Mouse (Mus musculus) limb, embryonic 10.5 days (tissue): ENCODE results near the gene Fam19a1. TPM values are rescaled to one million over a fixed set of nuclear protein-coding genes. Genes with fewer than 3 reads are reported as not detected.

Experiments used
- DNase-seq: peaks from one replicate; pipeline ENCODE4 v3.0.0-alpha.2; 2017; ENCODE audit warnings: low spot score
- H3K27ac ChIP-seq: fragments of 300-500 bp; sonication (generic); 2 replicates; pipeline ENCODE4 v1.5.1; 2016; ENCODE audit warnings: mild to moderate bottlenecking
- H3K27me3 ChIP-seq: fragments of 300-500 bp; sonication (generic); 2 replicates; pipeline ENCODE4 v1.6.1; 2016; ENCODE audit warnings: low read depth, mild to moderate bottlenecking; ENCODE audit not compliant: poor library complexity, severe bottlenecking
- H3K36me3 ChIP-seq: fragments of 300-500 bp; sonication (generic); 2 replicates; pipeline ENCODE4 v1.6.1; 2016; ENCODE audit warnings: mild to moderate bottlenecking, moderate library complexity
- H3K4me1 ChIP-seq: fragments of 300-500 bp; sonication (generic); 2 replicates; pipeline ENCODE4 v1.6.1; 2016
- H3K4me3 ChIP-seq: fragments of 300-500 bp; sonication (generic); 2 replicates; pipeline ENCODE4 v1.5.1; 2016; ENCODE audit warnings: mild to moderate bottlenecking, moderate library complexity
- H3K9me3 ChIP-seq: fragments of 300-500 bp; sonication (generic); replicated peaks from 2 replicates; pipeline ENCODE4 v1.6.1; 2016; ENCODE audit warnings: mild to moderate bottlenecking
- WGBS: fragments of 180-500 bp; shearing (Covaris S2); methylation state at CpG from one replicate; pipeline ENCODE4 v1.1.7; 2016; 5-methylcytosine and 5-hydroxymethylcytosine counted together
- polyA plus RNA-seq: library from polyadenylated mRNA; unstranded; fragments of >200 nt; fragmentation: Nextera tagmentation; extraction: Ambion mirVana; gene quantifications from 2 replicates; pipeline ENCODE4 v1.2.1, GENCODE M21; 2016

The Fam19a1 gene
- polyA plus RNA-seq, 1 experiment from 2014 or later = 2.6 TPM

- Histone ChIP-seq H3K27me3 (no peaks in the 10 kb centered on the region), H3K4me1 (0 out of 2 replicates have a peak, but pooled peaks cover 6% of the 10 kb centered on the region), H3K9me3 (no peaks in the 10 kb centered on the region), H3K36me3 (no peaks in the 10 kb centered on the region), H3K27ac (no peak overlapping the region), H3K4me3 (no peak overlapping the region)
- 98% methylated on average over 2 of the region's 2 CpGs for WGBS
- DNase-seq = no peak
Observed at GRCm38 (mm10) chr6:96635663-96636062, 522.7 kb downstream of the Fam19a1 start.

DNA sequence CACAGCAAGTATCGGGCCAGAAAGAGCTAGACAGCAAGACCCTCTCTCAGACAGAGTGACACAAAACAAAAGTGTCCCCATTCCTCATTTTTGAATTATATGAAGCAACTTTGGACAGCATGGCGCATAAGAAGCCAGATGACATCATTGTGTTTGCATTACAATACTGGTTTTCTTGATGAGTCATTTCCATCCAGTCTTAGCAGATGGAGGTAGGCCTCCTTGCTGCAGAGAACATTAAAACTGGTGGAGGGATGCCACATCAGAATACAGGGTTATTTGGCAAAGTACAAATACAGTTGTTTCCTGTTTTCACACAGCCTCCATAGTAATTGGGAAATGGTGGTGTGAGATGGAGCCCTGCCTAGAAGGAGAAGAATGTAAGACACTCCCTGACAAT is 535.8 kb downstream of the Fam19a1 start:
- no peak overlapping the region for H3K27ac ChIP-seq
- no peaks in the 10 kb centered on the region for H3K4me1 ChIP-seq
- no peaks in the 10 kb centered on the region for H3K9me3 ChIP-seq
- H3K4me3 ChIP-seq = no peak overlapping the region
- H3K36me3 ChIP-seq = no peaks in the 10 kb centered on the region
- no peaks in the 10 kb centered on the region for H3K27me3 ChIP-seq
- DNase-seq = no peak
- 99% methylated on average over 2 of the region's 2 CpGs for WGBS

DNA sequence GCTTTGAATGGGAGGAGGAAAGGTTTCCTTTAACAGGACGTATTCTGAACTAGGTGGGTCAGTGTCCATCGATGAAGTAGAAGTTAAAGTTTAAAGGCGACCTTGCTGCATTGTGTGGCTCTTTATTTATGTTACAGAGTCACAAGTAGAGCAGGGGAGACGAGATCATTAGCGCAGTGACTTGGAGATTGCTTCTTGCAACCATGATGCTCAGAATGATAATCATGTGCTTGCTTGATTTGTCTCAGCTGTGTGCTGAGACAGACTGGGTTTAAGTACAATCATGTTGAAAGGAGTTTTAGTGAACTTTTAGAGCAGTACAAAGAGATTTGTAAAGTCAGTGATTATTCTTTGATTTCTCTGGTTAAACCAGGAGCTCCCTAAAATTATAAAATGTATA is 536.3 kb downstream of the Fam19a1 start:
- DNase-seq = no peak
- H3K36me3 ChIP-seq = no peaks in the 10 kb centered on the region
- WGBS = 78% methylated on average over 5 of the region's 5 CpGs

GRCm38 (mm10) chr6:96666311-96666710 is 553.4 kb downstream of the Fam19a1 start:
- DNase-seq = no peak
- Histone ChIP-seq H3K4me1 (no peaks in the 10 kb centered on the region), H3K4me3 (no peak overlapping the region), H3K36me3 (no peaks in the 10 kb centered on the region), H3K9me3 (no peaks in the 10 kb centered on the region), H3K27ac (no peak overlapping the region), H3K27me3 (no peaks in the 10 kb centered on the region)
- 98% methylated on average over 1 of the region's 1 CpGs for WGBS

More for the DNA sequence above, 536.3 kb downstream of the Fam19a1 start:
- no peaks in the 10 kb centered on the region for H3K27me3 ChIP-seq
- no peaks in the 10 kb centered on the region for H3K4me1 ChIP-seq
- no peaks in the 10 kb centered on the region for H3K9me3 ChIP-seq
- H3K27ac ChIP-seq = no peak overlapping the region
- H3K4me3 ChIP-seq = no peak overlapping the region

DNA sequence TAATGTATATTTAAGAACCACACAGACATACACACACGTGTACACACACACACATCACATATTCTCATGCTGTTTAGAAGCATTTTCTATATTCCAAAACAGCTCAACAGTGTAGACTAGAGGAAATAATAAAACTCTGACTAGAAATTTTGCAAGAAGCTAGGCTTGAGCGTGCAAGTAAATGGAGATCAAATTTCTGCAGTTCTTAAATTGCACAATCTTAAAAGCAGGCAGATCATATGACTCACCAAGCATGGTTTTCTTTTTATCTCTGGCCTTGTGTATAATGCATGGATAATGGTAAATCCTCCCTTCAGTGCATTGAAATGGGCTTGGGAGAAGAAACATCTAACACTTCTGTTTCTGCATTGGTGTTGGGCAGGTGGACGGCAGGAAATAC is 564.9 kb downstream of the Fam19a1 start:
- no peak overlapping the region for H3K27ac ChIP-seq
- H3K27me3 ChIP-seq = no peaks in the 10 kb centered on the region
- no peaks in the 10 kb centered on the region for H3K4me1 ChIP-seq
- 86% methylated on average over 3 of the region's 3 CpGs for WGBS
- no peaks in the 10 kb centered on the region for H3K36me3 ChIP-seq
- H3K4me3 ChIP-seq = no peak overlapping the region
- H3K9me3 ChIP-seq = no peaks in the 10 kb centered on the region
- DNase-seq = no peak

Other genes starting within 250 kb of the Fam19a1 start
- gene 1700123L14Rik, start 53.1 kb downstream of the Fam19a1 start, polyA plus RNA-seq = not detected in 2 replicates